Mouse (Mus musculus) monocyte, adult 5-6 weeks (primary cell): ENCODE measurements around the gene Chtf18. TPM values are rescaled to one million over a fixed set of nuclear protein-coding genes. Genes with fewer than 3 reads are reported as not detected.

Experiments
- ATAC-seq: fragments of 153-309, 156-312 bp; replicated peaks from 2 replicates; pipeline ENCODE4 v1.8.0; 2017; ENCODE audit warnings: mild to moderate bottlenecking; ENCODE audit not compliant: low TSS enrichment, insufficient number of reproducible peaks, severe bottlenecking, poor library complexity, low FRiP score
- total RNA-seq: library from RNA; stranded (forward); fragments of 200-1000, 200-491, 200-594 nt; gene quantifications from 3 replicates; pipeline ENCODE4 v1.2.3, GENCODE M21; 2017

Gene Chtf18
- total RNA-seq, 1 experiment from 2014 or later, result 1.1 TPM

GRCm38 (mm10) chr17:25686323-25686722 lies 40.9 kb downstream of the Chtf18 start:
- no peak for ATAC-seq

DNA sequence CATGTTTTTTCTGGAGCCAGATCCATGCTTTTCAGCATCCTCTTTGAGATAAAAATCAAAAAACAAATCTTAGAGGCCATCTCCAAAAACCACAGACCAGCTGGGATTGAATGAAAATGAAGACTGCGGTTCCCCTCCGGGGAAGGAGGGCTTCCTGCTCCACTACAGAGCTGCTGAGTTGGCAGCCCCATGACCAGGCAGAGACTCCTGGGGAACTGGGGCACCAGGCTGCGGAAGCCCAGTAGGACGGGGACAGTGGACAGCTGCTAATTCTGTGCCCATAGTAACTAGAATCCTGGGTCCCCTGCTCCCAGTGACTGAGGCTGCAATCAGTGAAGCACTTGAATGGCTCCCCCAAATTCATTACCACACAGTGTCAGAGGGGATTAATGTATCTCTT lies 45.6 kb downstream of the Chtf18 start:
- ATAC-seq, result no peak

GRCm38 (mm10) chr17:25679818-25680217 lies 47.4 kb downstream of the Chtf18 start:
- no peak for ATAC-seq

DNA sequence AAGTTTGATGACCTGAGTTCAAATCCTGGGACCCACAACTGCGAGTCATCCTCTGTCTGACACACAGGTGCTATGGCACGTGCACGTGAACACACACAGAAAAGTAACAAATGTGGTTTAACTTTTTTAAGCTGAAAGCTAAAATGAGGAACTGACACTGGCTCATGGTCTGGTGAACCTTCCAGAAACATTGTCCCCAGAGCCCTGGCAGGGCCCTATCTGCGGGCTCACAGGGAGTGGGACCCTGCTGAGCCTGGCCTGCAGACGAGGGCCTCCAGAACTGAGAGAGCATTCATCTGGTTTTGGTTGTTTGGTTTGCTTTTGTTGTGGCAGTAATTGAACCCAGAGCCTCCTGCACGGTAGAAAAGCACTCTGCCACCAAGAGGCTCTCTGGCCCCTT lies 49.2 kb downstream of the Chtf18 start:
- no peak for ATAC-seq

DNA sequence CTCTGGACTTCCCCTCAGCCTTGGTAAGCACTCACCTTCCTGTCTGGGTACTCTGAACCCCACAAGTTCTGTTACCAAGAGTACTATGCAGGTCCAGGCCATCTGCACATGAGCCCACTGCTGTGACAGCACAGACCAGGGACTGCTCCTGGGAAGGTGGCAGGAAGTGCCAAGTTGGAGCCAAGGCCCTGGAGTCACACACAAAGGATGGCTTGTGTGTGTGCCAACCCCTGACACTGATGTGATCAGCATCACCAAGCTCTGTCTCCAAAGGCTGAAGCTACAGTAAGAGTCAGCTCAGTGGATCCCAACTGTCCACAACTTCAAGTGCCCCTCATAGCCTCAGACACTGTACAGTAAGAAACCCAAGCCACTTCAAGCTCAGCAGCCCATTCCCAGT lies 54.2 kb downstream of the Chtf18 start:
- ATAC-seq, result no peak

Other genes with a start within 250 kb of the Chtf18 start
- not detected in 3 replicates for gene Sstr5, start 230.1 kb downstream of the Chtf18 start, total RNA-seq
- 1.2 TPM in 1 of 3 replicates, not detected in the others for gene Sox8, start 156.7 kb downstream of the Chtf18 start, total RNA-seq
- gene Lmf1, start 148.3 kb downstream of the Chtf18 start, total RNA-seq, result 10.4 to 17.8 TPM (median 11.8 TPM) in 3 replicates
- not detected in 3 replicates for gene Gng13, start 10.2 kb downstream of the Chtf18 start, total RNA-seq
- gene Rpusd1, start 251 bp upstream of the Chtf18 start, total RNA-seq, result 0.95 to 2.5 TPM in 2 of 3 replicates, not detected in the other
- gene Mslnl, start 8.6 kb upstream of the Chtf18 start, total RNA-seq, result not detected in 3 replicates
- not detected in 3 replicates for gene Msln, start 27.0 kb upstream of the Chtf18 start, total RNA-seq
- 22.3 to 32.1 TPM (median 27.3 TPM) in 3 replicates for gene Narfl, start 46.4 kb upstream of the Chtf18 start, total RNA-seq
- gene Haghl, start 58.3 kb upstream of the Chtf18 start, total RNA-seq, result 16.0 to 49.1 TPM (median 25.3 TPM) in 3 replicates
- gene Ccdc78, start 59.2 kb upstream of the Chtf18 start, total RNA-seq, result not detected in 3 replicates
- 30.7 to 53.7 TPM (median 38.7 TPM) in 3 replicates for gene Fam173a, start 65.5 kb upstream of the Chtf18 start, total RNA-seq
- gene AC134908.4, start 68.2 kb upstream of the Chtf18 start, total RNA-seq, result not detected in 3 replicates
- gene Metrn, start 69.7 kb upstream of the Chtf18 start, total RNA-seq, result 5.1 to 6.4 TPM (median 6.1 TPM) in 3 replicates
- not detected in 3 replicates for gene Fbxl16, start 81.7 kb upstream of the Chtf18 start, total RNA-seq
- 10.7 to 16.6 TPM (median 15.6 TPM) in 3 replicates for gene Wdr24, start 96.2 kb upstream of the Chtf18 start, total RNA-seq
- gene Jmjd8, start 101.4 kb upstream of the Chtf18 start, total RNA-seq, result 7.9 to 20.3 TPM (median 11.0 TPM) in 3 replicates
- 74.5 to 81.4 TPM (median 75.3 TPM) in 3 replicates for gene Stub1, start 106.0 kb upstream of the Chtf18 start, total RNA-seq
- gene Rhbdl1, start 109.9 kb upstream of the Chtf18 start, total RNA-seq, result 1.8 TPM in 1 of 3 replicates, not detected in the others
- 0.43 to 2.9 TPM (median 2.1 TPM) in 3 replicates for gene Gm20683, start 114.3 kb upstream of the Chtf18 start, total RNA-seq
- 17.6 to 38.7 TPM (median 34.3 TPM) in 3 replicates for gene Rhot2, start 117.4 kb upstream of the Chtf18 start, total RNA-seq
- 2.9 to 7.7 TPM (median 3.4 TPM) in 3 replicates for gene Wdr90, start 134.1 kb upstream of the Chtf18 start, total RNA-seq
- gene Mcrip2, start 141.3 kb upstream of the Chtf18 start, total RNA-seq, result 1.1 to 5.7 TPM (median 1.6 TPM) in 3 replicates
- 1.3 to 10.0 TPM (median 7.0 TPM) in 3 replicates for gene Mettl26, start 147.7 kb upstream of the Chtf18 start, total RNA-seq
- 1.0 to 2.1 TPM (median 1.4 TPM) in 3 replicates for gene Wfikkn1, start 153.4 kb upstream of the Chtf18 start, total RNA-seq
- gene Rab40c, start 192.3 kb upstream of the Chtf18 start, total RNA-seq, result 3.5 to 7.1 TPM (median 3.8 TPM) in 3 replicates
- gene Pigq, start 217.5 kb upstream of the Chtf18 start, total RNA-seq, result 13.5 to 34.1 TPM (median 18.4 TPM) in 3 replicates
- not detected in 3 replicates for gene Nhlrc4, start 217.5 kb upstream of the Chtf18 start, total RNA-seq
- not detected in 3 replicates for gene A930017K11Rik, start 225.1 kb upstream of the Chtf18 start, total RNA-seq